Mouse (Mus musculus): ENCODE measurements at regions not wholly inside any gene's neighbourhood (a gene's known extent, or its start where the extent isn't known, plus 50 kb on each side); places are given as distances from the start of the nearest gene placed in this dataset.

DNA sequence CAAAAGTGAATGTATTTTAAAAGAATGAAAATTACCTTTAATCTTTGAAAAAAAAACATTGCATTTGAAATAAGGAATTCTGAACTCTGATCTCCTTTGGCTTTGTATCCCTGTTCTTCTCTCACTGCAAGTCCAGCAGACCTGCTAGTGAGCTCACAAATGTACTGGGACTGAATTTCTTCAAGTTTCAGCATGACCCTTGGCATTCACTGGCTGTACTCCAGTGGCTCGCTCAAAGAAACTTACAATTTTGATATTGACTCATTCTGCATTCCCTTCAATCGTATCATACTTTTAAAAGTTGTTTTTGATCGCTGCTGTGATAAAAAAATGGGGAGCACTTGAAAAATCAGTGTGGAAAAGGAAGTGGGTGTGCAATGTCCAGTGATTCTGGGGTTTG, 456.6 kb downstream of the Cd109 start:
- DNase-seq (ENCODE audit: extremely low read depth, low read depth), result no peak

GRCm38 (mm10) chr9:79109611-79110010, 494.3 kb downstream of the Cd109 start:
- no peak for DNase-seq (ENCODE audit: extremely low read depth, low read depth)

DNA sequence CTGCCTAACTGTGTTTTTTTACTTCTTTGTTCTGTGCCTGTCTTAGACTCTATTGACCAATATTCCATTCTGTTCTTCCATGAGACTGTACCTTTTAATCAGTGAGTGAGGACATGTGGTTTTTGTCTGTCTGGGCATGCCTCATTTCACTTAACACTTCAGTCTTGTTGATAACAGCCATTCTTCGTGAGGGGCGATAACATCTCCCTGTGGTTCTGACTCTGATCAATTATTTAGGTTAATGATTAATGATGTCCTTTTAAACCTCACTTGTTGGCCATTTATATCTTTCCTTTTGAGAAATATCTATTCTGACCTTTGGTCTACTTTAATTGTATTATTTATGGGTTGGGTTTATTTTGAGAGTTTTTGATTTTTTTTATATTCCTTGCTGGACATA, 496.0 kb downstream of the Cd109 start:
- no peak for DNase-seq (ENCODE audit: extremely low read depth, low read depth)

- no peak for DNase-seq (ENCODE audit: extremely low read depth, low read depth)
Measured at GRCm38 (mm10) chr9:79140970-79141369, 525.6 kb downstream of the Cd109 start.

GRCm38 (mm10) chr9:79146004-79146403, 530.7 kb downstream of the Cd109 start:
- no peak for DNase-seq (ENCODE audit: extremely low read depth, low read depth)

GRCm38 (mm10) chr9:79165596-79165995, 550.2 kb downstream of the Cd109 start:
- DNase-seq (ENCODE audit: extremely low read depth, low read depth), result no peak

- no peak for DNase-seq (ENCODE audit: extremely low read depth, low read depth)
Measured at GRCm38 (mm10) chr9:79173036-79173435, 545.6 kb downstream of the Col12a1 start.

DNA sequence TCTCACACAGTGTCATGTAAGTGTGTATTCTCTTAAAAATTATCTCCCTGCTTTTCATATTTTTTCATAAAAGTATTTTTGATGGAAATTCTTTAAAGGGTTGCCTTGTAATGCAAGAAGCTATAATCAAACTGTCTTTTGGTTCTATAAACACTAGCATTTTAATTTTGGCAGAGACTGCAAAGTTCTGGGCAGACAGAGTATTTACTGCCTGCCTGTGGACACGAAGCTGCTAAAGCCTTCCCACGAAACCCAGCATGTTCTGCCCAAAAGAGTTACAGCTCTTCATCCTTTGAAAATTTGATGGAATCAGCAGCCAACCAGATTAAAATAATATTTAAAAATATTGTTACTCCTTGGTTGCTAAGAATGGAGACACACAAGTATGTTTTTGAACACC, 538.7 kb downstream of the Col12a1 start:
- DNase-seq (ENCODE audit: extremely low read depth, low read depth), result no peak

GRCm38 (mm10) chr9:79195420-79195819, 523.2 kb downstream of the Col12a1 start:
- no peak for DNase-seq (ENCODE audit: extremely low read depth, low read depth)

GRCm38 (mm10) chr9:79201755-79202154, 516.9 kb downstream of the Col12a1 start:
- no peak for DNase-seq (ENCODE audit: extremely low read depth, low read depth)

- DNase-seq (ENCODE audit: extremely low read depth, low read depth), result no peak
Measured at GRCm38 (mm10) chr9:79213364-79213763, 505.3 kb downstream of the Col12a1 start.

- no peak for DNase-seq (ENCODE audit: extremely low read depth, low read depth)
Measured at GRCm38 (mm10) chr9:79215986-79216385, 502.6 kb downstream of the Col12a1 start.

DNA sequence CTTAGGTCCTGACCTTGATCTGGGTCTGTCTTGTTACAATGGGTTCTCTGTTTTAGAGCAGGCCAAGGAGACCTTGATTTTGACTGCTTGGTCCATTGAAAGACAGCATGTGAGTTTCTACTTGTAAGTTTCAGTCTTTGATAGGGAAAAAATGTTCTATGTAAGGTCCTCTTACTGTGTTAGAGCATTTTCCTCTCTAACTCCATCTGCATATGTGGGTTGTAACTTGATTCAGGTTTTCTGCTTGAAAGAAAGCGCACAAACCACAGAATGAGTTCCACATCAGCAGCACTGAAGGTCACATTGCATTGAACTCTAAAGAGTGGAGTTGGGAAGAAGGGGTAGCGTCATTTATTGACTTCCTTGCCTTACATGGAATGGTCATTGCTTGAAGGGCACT, 502.2 kb downstream of the Col12a1 start:
- DNase-seq (ENCODE audit: extremely low read depth, low read depth), result no peak

- no peak for DNase-seq (ENCODE audit: extremely low read depth, low read depth)
Measured at GRCm38 (mm10) chr9:79233081-79233480, 485.6 kb downstream of the Col12a1 start.

GRCm38 (mm10) chr9:79233751-79234150, 484.9 kb downstream of the Col12a1 start:
- no peak for DNase-seq (ENCODE audit: extremely low read depth, low read depth)

DNA sequence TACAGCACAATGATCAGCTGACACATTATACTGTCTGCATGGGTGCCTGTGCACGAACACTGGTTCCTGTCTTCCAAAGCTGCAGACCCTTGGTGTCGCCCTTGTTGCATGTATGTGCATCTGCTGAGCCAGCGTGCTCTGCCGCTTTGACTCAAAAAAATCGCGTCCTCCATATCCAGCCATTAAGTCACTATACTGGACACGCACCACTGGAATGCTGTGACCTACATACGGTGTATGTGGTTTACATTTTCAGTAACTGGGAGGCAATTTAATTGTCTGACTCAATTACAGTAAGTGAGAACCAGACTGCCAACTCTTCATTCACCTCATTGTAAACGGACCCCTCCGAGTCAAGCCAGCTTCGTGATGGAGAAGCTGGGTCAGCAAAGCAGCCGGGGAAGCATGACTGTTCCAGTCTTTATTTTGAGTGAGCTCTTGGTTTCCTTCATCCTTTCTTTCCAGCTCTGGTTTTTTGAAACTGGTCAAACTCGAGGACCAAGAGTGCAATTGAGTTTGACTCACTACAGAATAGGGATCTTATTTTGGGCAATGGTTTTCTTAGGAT, 448.9 kb downstream of the Col12a1 start:
- DNase-seq (ENCODE audit: extremely low read depth, low read depth), result no peak

GRCm38 (mm10) chr9:79270256-79270655, 448.4 kb downstream of the Col12a1 start:
- DNase-seq (ENCODE audit: extremely low read depth, low read depth), result no peak

GRCm38 (mm10) chr9:79287849-79288248, 430.8 kb downstream of the Col12a1 start:
- DNase-seq (ENCODE audit: extremely low read depth, low read depth), result no peak

GRCm38 (mm10) chr9:79295306-79295705, 423.3 kb downstream of the Col12a1 start:
- no peak for DNase-seq (ENCODE audit: extremely low read depth, low read depth)

DNA sequence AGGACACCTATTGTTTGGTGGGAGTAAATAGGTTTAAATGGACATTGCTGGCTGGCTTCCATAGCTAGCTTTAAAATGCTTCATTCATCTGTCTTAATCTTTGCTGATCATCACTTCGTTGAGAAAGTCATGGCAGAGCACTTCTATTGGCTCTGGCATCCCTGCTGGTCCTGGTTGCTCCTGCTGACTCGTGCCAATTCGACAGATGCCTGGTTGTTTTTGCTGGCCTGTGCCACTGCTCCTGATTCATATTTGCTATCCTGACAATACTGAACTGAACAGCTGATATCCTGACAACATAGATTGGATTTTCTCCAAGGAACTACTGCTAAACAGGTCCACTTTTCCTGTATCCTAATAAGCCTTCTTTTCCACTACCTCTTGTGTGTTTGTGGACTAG, 417.1 kb downstream of the Col12a1 start:
- DNase-seq (ENCODE audit: extremely low read depth, low read depth), result no peak

DNA sequence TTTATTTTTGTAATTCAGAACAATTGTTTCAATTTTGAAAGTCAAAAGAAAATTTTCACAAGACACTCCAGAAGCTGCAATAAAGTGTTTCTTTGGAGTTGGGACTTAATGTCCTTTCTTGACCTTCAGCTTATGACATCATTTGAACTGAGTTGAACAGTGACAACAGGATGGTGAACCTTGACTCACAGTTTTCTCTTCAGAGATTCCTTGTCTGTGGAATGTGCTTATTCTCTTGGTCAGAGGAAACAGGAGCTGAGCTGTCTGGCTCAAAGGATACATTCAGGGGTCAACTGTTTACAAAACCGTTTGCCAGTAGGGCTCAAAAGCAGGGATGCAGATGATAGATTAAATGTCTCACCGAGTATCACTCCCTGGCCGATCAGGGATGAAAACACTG, 408.0 kb downstream of the Col12a1 start:
- DNase-seq (ENCODE audit: extremely low read depth, low read depth), result no peak

GRCm38 (mm10) chr9:79317411-79317810, 401.2 kb downstream of the Col12a1 start:
- no peak for DNase-seq (ENCODE audit: extremely low read depth, low read depth)

- no peak for DNase-seq (ENCODE audit: extremely low read depth, low read depth)
Measured at GRCm38 (mm10) chr9:79346371-79347096, 372.1 kb downstream of the Col12a1 start.
